Mouse (Mus musculus): ENCODE results near the gene Gpkow. TPM values are rescaled to one million over a fixed set of nuclear protein-coding genes. Genes with fewer than 3 reads are reported as not detected.

The Gpkow gene
- 17.4 and 24.4 TPM in 2 replicates for polyA plus RNA-seq (2012; ENCODE audit: insufficient read depth, insufficient read length, missing spikeins)

DNA sequence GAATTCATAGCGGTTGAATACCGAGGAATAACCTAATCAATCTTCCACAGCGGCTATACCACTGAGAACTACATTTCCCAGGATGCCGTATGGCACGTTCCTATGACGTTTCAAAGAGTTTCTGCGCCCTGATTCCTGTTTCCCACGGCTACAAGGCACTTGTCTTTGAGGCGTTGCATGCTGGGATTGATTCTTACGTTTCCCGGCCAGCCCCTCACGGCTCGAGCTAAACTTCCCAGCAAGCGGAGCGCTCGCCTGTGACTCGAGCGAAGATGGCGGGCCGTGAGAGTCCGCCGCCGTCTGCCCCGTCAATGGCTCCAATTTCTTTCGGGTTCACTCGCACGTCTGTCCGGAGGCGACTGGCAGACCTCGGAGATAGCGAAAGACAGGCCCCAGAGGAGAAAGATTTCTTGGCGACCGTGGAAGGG is at the start of gene Gpkow:
Gene Gpkow (plus strand): TSS at position 178 of the 428 bp plus-strand sequence.
- Histone ChIP-seq H3K4me3 (ENCODE audit: insufficient read depth, low read depth, low read length) (peak within 1 kb of the TSS; percentile 72), H3K27ac (replicated peaks; ENCODE audit: low read depth, low read length) (peak within 1 kb of the TSS; percentile 62), H3K4me1 (ENCODE audit: control insufficient read depth, insufficient read depth, insufficient read length, low read length) (peaks cover 2% of the 10 kb centered on the region; the same call in 1 of the 2 replicates)

DNA sequence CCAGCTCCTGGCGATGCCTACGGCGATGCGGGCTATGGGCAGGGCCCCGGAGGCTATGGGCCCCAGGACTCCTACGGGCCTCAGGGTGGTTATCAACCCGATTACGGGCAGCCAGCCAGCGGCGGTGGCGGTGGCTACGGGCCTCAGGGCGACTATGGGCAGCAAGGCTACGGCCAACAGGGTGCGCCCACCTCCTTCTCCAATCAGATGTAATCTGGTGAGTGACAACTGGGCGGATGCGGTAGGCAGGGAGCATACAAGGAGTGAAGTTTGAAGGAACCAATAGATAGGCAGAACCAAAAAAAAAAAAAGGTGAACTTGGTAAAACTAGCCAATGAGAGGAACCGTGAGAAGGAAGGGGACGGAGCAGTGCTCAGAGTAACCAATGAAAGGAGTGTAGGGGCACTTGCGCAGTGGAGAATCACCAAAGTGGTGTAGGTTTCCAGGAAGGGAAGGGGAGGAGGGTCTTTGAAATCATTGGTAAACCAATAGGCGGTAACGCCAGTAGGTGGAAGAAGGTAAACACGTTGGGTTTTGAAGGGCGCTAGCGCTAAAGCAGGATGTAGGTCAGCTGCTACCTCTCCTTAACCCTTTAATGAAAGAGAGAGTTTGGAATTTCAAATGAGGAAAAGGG is 48.1 kb upstream of the Gpkow start:
- Histone ChIP-seq H3K4me1 (ENCODE audit: control insufficient read depth, insufficient read depth, insufficient read length, low read length) (no peaks in the 10 kb centered on the region), H3K4me3 (ENCODE audit: insufficient read depth, low read depth, low read length) (peak overlapping the region; percentile 72), H3K27ac (replicated peaks; ENCODE audit: low read depth, low read length) (peak overlapping the region; percentile 78)

DNA sequence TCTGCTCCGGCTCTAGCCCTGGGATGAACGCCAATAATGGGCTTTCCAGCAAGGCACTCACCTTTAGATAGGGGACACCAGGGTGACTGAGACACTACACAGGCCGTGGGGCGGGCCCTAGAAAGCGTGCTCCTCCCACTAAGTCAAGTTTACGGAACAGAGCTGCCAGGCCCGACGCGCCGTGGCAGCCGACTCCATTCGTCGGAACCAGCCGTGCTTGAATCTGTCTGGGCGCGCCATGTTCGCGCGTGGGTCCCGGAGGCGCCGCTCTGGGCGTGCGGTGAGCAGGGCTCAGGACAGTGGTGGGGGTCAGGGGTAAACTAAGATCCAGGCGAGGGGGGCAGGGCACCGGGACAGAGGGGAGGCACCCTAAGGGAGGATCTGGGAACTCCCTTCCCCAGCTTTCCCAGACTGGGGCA is 39.7 kb upstream of the Gpkow start, which contains the start of gene Prickle3:
Gene Prickle3 (plus strand): TSS at position 40 of the 419 bp plus-strand sequence.
- Histone ChIP-seq H3K4me1 (ENCODE audit: control insufficient read depth, insufficient read depth, insufficient read length, low read length) (peaks cover 2% of the 10 kb centered on the region; the same call in 1 of the 2 replicates), H3K27ac (replicated peaks; ENCODE audit: low read depth, low read length) (peak within 1 kb of the TSS; percentile 89), H3K4me3 (ENCODE audit: insufficient read depth, low read depth, low read length) (peak within 1 kb of the TSS; percentile 82)

DNA sequence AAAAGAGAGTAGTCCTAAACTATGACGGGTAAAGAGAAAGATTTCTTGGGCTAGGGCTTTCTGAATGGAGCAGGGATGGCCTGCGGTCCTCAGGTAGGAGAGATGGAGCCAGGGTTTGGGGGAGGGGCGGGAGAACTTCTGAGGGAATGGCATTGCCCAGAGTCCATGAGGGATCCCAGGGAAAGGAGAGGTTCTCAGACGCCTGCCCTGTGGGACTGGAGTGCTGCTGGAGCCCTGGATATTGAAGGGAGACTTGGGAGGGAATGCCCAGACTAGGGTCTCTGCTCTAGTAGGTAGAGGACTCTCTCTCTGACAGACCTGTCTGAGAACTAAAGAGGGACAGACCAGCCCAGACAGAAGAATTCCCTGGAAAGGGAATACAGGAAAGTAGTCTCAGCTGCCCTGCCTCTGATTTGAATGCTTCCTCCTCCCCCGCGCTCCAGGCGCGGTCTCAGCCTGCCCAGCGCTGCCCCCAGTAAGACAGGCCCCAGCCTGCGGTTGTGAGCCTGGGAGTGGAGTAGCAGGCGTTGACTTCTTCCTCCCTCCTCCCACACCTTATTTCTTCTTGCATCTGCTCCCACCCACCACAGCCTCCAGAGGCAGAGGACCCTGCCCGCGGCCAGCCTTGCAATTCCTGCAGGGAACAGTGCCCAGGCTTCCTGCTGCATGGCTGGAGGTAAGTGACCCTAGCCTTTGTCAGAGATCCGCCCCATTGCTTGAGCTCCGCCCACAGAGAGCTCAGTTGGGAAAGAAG is 38.7 kb upstream of the Gpkow start:
- peaks cover 4% of the 10 kb centered on the region; the same call in 1 of the 2 replicates for H3K4me1 ChIP-seq (ENCODE audit: control insufficient read depth, insufficient read depth, insufficient read length, low read length)
- peak overlapping the region; percentile 98 for H3K27ac ChIP-seq (replicated peaks; ENCODE audit: low read depth, low read length)
- H3K4me3 ChIP-seq (ENCODE audit: insufficient read depth, low read depth, low read length), result peak overlapping the region; percentile 82

DNA sequence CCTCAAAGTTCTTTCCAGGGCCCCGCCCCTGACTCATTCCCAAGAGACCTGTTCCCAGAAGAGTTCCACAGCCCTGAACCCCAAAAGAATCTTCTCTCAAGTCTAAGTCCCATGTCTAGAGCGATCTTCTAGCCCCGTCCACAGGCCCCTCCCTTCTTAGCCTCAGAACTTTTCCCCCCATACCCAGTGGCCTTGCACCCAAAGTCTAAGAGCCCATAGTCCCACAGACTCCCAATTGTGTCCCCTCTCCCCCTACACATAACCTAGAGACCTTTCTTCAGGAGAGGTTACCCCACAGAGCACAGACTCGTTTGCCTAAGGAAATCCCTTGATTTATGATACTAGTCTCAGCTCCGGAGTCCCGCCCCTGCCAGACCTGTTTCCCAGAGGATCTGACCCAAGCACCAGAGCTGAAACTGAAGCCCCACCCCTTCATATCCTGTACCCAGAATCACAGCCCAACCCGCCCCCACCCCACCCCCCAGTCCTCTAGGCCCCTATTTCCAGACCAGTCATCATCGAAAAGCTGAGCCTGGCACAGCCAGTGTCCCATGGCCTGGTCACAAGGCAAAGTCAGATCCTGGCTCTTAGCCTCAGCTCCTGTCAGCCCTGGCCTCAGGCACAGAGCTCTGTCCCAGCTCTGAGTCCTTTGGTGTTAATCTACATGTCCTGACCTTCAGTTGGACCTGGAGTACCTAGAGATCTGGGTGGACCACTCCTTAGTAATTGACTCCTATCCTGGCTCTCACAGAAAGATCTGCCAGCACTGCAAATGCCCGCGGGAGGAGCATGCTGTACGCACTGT is 37.9 kb upstream of the Gpkow start:
- H3K27ac ChIP-seq (replicated peaks; ENCODE audit: low read depth, low read length), result peak overlapping the region; percentile 98
- H3K4me3 ChIP-seq (ENCODE audit: insufficient read depth, low read depth, low read length), result peak overlapping the region; percentile 82
- peaks cover 4% of the 10 kb centered on the region; the same call in 1 of the 2 replicates for H3K4me1 ChIP-seq (ENCODE audit: control insufficient read depth, insufficient read depth, insufficient read length, low read length)

DNA sequence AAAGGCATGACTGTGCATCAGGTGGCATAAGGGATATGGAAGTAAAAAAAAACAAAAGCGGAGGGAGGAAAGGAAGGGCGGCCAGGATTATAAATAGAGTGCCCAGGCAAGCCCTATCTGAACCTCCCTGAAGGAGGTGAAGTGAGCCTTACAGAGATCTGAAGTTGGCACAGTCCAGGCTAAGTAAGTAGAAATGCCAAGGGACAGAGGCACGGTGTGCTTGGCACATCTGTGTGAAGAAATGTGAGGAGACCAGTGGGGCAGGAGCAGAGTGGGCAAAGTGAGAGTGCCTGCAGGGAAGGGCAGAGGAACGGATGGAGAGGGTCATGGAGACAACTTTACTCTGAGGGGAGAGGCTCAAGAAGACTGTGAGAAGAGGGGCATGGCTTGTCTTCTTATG is 35.8 kb upstream of the Gpkow start:
- Histone ChIP-seq H3K4me3 (ENCODE audit: insufficient read depth, low read depth, low read length) (no peak overlapping the region), H3K27ac (replicated peaks; ENCODE audit: low read depth, low read length) (peak overlapping the region; percentile 92), H3K4me1 (ENCODE audit: control insufficient read depth, insufficient read depth, insufficient read length, low read length) (peaks cover 4% of the 10 kb centered on the region)

DNA sequence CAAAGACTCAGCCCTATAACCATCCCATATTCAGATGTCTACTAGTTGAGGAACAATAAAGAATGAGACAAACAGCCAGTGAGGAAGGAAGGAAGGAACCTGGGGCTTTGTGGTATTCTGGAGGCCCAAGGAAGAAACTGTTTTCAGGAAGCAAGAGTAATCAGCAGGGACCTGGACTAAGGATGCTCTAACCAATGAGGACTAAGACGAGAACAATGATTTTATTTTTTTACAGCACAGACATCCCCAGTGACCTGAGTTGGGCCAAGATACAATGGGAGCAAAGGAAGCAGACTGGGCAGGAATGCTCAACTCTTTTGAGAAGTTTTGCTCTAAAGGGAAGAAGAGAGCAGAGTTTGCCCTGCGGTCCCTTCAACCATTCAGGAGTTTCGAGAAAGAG is 34.0 kb upstream of the Gpkow start:
- Histone ChIP-seq H3K27ac (replicated peaks; ENCODE audit: low read depth, low read length) (peak overlapping the region; percentile 93), H3K4me1 (ENCODE audit: control insufficient read depth, insufficient read depth, insufficient read length, low read length) (peaks cover 4% of the 10 kb centered on the region), H3K4me3 (ENCODE audit: insufficient read depth, low read depth, low read length) (peak overlapping the region; percentile 23; the same call in 1 of the 2 replicates)

DNA sequence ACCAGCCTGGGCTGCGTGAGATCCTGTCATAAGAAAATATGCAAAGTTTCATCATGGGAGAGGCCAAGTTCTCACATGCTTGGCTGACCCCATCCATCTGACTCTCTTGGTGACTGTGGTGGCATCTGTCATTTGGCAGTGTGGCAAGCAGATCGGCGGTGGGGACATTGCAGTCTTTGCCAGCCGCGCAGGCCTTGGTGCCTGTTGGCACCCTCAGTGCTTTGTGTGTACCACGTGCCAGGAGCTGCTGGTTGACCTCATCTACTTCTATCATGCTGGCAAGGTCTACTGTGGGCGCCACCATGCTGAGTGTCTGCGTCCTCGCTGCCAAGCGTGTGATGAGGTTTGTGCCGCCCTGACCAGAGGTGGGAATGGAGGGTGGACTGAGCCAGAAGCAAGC is 32.1 kb upstream of the Gpkow start:
- Histone ChIP-seq H3K27ac (replicated peaks; ENCODE audit: low read depth, low read length) (peak overlapping the region; percentile 93), H3K4me3 (ENCODE audit: insufficient read depth, low read depth, low read length) (no peak overlapping the region), H3K4me1 (ENCODE audit: control insufficient read depth, insufficient read depth, insufficient read length, low read length) (peaks cover 4% of the 10 kb centered on the region)

DNA sequence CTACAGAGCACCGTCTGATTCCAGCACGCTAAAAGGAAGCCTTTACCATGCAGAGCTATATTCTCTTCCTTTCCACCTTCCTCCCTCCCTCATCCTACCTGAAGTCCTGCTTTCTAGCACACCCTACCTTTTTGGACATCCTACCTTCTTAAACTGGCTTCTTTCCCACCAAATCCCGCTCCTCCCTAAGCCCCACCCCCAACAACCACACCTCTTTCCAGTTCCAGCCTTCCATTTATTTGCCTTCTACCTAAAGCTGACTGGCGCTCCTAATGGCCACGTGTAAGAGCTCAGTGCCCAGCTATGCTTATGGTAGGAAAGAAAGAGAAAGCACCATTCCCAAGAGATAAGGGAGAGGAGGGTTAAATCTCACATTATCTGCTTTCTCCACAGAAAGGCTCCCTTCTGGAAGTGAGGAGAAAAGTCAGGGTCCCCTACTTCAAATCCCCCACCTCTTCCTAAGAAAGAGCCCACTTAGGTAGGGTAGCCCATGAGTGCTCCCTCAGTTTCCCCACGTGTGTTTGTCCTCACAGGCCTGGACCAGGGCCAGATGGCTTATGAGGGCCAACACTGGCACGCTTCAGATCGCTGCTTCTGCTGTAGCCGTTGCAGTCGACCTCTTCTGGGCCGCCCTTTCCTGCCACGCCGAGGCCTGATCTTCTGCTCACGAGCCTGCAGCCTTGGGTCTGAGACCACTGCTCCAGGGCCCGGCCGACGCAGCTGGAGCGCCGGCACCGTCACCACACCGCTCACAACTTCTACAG is 31.0 kb upstream of the Gpkow start:
- peaks cover 4% of the 10 kb centered on the region for H3K4me1 ChIP-seq (ENCODE audit: control insufficient read depth, insufficient read depth, insufficient read length, low read length)
- peak overlapping the region; percentile 63 for H3K27ac ChIP-seq (replicated peaks; ENCODE audit: low read depth, low read length)
- H3K4me3 ChIP-seq (ENCODE audit: insufficient read depth, low read depth, low read length), result no peak overlapping the region

DNA sequence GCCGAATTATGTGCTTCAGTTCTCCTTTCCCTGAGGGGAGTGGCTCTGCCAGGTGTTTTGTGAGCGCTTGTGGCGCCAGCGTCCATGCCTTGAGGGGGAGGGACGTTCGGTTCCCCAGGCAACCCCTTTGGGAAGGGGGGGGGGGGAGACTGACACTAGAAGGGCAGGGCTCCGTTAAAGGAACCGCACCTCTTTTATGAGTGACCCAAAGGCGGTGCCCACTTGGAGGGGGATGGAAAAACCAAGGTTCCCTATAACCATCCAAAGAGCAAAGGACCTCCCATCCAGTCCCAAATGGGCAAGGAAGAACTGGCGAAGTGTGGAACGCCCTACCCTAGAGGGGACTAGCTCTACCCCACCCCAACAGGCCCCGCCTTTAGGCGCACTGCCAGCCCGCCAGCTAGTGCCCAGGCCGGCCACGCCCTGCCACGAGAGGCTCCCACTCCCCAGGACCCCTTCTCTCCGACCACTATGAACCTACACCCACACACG is 26.5 kb upstream of the Gpkow start:
- H3K4me1 ChIP-seq (ENCODE audit: control insufficient read depth, insufficient read depth, insufficient read length, low read length), result no peaks in the 10 kb centered on the region; the same call in none of the 2 replicates
- H3K4me3 ChIP-seq (ENCODE audit: insufficient read depth, low read depth, low read length), result peak overlapping the region; percentile 95
- H3K27ac ChIP-seq (replicated peaks; ENCODE audit: low read depth, low read length), result peak overlapping the region; percentile 78

DNA sequence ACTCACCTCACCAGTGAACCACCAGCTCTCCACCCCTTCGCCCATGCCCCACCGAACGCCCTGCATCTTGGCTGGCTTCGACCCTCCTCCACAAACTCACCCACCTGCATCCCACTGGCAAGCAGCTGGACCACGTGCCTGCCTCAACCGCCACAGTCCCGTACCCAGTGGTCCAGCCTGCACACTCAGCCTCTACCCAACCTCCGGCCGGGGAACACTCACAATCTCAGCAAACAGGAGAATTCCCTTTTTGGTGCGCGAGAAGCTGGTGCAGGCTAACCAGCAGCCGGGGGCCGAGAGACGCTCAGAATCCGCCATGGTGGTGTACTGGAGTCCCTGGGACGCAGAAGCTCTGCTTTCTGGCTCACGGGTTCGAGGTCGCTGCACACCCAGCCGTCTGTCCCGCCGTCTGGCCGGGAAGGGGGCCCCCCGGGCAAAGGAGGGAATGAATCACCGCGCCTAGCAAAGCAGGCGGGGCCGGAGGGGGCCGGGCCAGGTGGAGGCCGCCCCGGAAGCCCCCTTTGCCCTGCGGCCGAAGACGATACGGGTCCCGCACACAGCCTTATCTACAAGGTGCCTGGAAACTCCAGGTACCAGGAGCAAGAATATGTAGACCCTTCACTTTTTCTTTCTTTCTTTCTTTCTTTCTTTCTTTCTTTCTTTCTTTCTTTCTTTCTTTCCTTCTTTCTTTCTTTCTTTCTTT is 25.9 kb upstream of the Gpkow start, which contains the start of gene Plp2:
Gene Plp2 (minus strand): TSS at position 470 of the 703 bp plus-strand sequence.
- Histone ChIP-seq H3K27ac (replicated peaks; ENCODE audit: low read depth, low read length) (peak within 1 kb of the TSS; percentile 78), H3K4me3 (ENCODE audit: insufficient read depth, low read depth, low read length) (peak within 1 kb of the TSS; percentile 95), H3K4me1 (ENCODE audit: control insufficient read depth, insufficient read depth, insufficient read length, low read length) (no peaks in the 10 kb centered on the region; the same call in none of the 2 replicates)

DNA sequence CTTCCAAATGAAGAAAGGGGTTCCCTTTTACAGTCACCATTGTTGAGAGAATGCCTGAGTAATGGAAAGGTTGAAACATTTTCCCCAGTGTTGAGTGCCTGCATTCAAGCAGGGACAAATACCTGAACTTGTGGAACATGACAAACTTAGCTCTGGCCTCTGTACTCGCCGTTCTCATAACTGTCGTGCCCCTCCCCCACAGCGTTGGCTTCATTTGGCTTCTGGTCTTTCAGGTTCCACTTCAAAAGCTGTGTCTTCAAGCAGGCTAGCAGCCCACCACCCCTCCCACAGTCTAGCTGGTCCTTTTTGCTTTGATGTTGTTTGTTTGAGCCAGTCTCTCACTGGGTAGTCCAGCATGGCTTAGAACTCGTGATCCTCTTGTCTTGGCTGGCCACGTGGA is 24.2 kb upstream of the Gpkow start:
- no peaks in the 10 kb centered on the region for H3K4me1 ChIP-seq (ENCODE audit: control insufficient read depth, insufficient read depth, insufficient read length, low read length)
- H3K27ac ChIP-seq (replicated peaks; ENCODE audit: low read depth, low read length), result no peak overlapping the region
- H3K4me3 ChIP-seq (ENCODE audit: insufficient read depth, low read depth, low read length), result no peak overlapping the region

DNA sequence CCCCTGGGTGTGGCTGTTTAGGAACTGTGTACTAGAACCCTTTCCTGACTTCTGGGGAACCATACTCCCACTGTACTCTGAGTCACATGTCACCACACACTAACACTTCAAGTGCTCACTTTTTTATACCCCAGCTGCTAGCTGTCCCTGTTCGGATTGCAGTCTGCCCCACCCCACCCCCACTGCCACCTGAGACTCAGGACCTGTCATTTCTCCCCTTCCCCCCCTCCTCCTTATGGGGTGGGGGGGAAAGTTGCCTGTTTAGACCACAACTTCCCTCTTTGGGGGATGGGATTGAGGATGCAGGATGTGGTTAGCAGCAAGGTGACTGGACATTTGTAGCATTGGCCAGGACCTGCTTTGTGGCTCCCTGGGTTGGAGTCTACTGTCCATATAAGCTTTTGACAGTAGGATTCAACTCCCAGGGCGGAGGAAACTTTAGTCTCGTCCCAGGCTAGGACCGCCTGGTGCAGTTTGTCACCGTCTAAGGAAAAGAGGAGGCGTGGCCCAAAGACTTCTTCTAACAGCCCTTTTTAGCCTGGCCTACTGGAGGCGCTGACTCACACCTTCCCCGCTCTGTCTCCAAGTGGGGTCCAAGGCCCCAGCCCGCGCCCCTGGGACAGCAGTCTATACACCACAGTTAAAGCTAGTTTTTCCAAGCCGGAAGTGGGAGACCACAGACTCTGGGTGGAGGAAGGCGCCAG is 23.2 kb upstream of the Gpkow start:
- 0 out of 2 replicates have a peak overlapping the region, but pooled peaks have one; percentile 28 for H3K4me3 ChIP-seq (ENCODE audit: insufficient read depth, low read depth, low read length)
- H3K4me1 ChIP-seq (ENCODE audit: control insufficient read depth, insufficient read depth, insufficient read length, low read length), result no peaks in the 10 kb centered on the region
- no peak overlapping the region; the same call in 1 of the 2 replicates for H3K27ac ChIP-seq (replicated peaks; ENCODE audit: low read depth, low read length)
